Comparison of ENCODE assay signal across 8 mouse cellular contexts in the genomic region with DNA sequence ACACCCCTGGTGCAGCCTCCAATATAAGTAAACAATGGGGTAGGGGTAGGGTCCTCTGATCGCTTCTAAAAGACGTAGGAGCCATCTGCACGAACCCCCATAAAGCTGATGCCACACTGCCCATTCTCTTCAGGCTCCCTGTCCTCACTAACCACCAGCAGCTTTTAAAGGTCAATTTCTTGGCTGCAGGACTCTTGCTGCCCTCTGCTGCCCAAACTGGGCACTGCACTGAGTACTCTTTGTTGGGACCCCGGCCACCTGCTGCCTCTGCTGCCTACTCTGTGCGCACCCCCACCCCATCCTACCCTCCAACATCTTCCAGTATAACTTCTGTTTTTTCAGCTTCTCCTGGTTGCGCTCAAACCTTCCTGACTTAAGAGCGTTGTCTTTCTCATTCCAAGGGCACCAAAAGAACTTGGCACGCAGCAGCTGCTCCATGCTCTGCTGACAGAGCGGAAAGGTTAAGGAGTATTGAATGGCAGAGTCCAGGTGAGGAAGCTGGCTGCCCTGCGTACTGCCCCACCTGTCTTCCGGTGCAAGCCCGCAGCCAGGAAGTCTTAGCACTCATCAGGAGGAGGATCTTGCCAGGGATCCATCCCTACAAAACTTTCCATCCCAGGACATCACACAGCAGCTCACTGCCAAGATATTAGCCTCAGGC. TPM values are rescaled to one million over a fixed set of nuclear protein-coding genes. Genes with fewer than 3 reads are reported as not detected.
DNase-seq lines count a peak whose midpoint lies in the region; ATAC-seq and TF ChIP-seq lines count a peak whose summit lies in the region.

No protein-coding gene starts in this region.

- H3K4me2 ChIP-seq in forebrain, postnatal 0 days (ENCODE audit: low read depth), result no peak overlapping the region
- H3K4me2 ChIP-seq in hindbrain, embryonic 12.5 days (replicated peaks), result no peak overlapping the region

- no peaks in the 10 kb centered on the region for H3K9me3 ChIP-seq in forebrain, postnatal 0 days (ENCODE audit: low read length)
- H3K9me3 ChIP-seq in hindbrain, embryonic 12.5 days (replicated peaks), result no peaks in the 10 kb centered on the region

- WGBS in forebrain, postnatal 0 days, result 19% methylated on average over 12 of the region's 12 CpGs
- WGBS in hindbrain, embryonic 12.5 days, result 15% methylated on average over 12 of the region's 12 CpGs

- H3K4me3 ChIP-seq in forebrain, postnatal 0 days (ENCODE audit: low read depth, low read length), result no peak overlapping the region
- no peak overlapping the region for H3K4me3 ChIP-seq in hindbrain, embryonic 12.5 days

- H3K4me1 ChIP-seq in forebrain, postnatal 0 days (ENCODE audit: insufficient read depth), result no peaks in the 10 kb centered on the region
- no peaks in the 10 kb centered on the region; the same call in 1 of the 2 replicates for H3K4me1 ChIP-seq in hindbrain, embryonic 12.5 days

- H3K9ac ChIP-seq in forebrain, postnatal 0 days, result no peak overlapping the region
- no peak overlapping the region for H3K9ac ChIP-seq in hindbrain, embryonic 12.5 days

- H3K36me3 ChIP-seq in forebrain, postnatal 0 days (ENCODE audit: insufficient read depth), result peaks cover 41% of the 10 kb centered on the region
- H3K36me3 ChIP-seq in hindbrain, embryonic 12.5 days, result peaks cover 35% of the 10 kb centered on the region

- H3K27me3 ChIP-seq in forebrain, postnatal 0 days (ENCODE audit: insufficient read depth, low read length), result no peaks in the 10 kb centered on the region
- H3K27me3 ChIP-seq in hindbrain, embryonic 12.5 days, result no peaks in the 10 kb centered on the region

- H3K27ac ChIP-seq in forebrain, postnatal 0 days (ENCODE audit: low read depth, low read length), result no peak overlapping the region
- no peak overlapping the region for H3K27ac ChIP-seq in hindbrain, embryonic 12.5 days

- peak; percentile 59 for ATAC-seq in forebrain, postnatal 0 days
- peak; percentile 61; the same call in 1 of the 2 replicates for ATAC-seq in hindbrain, embryonic 12.5 days (ENCODE audit: low FRiP score)

- DNase-seq in MN1 (ENCODE audit: low spot score), result peak; percentile 82
- peak; percentile 64 to 81 for DNase-seq in cerebellum, adult 18-20 months
- peak; percentile 68 for DNase-seq in forebrain, postnatal 0 days
- peak; percentile 86 for DNase-seq in layer of hippocampus, postnatal 10 days (ENCODE audit: low spot score in 2 of 2)
- DNase-seq in lung, postnatal 36 days, result peak; percentile 88
- DNase-seq in retina, postnatal 1 day, result peak; percentile 83
- peak; percentile 71 for DNase-seq in urinary bladder, postnatal 25 days (ENCODE audit: low spot score)

- peak; percentile 87 for TF ChIP-seq CTCF in forebrain, postnatal 0 days (IDR thresholded peaks at IDR 0.05; ENCODE audit: low read depth)

RNA-seq across cellular contexts. Expression of a gene that starts 11.8 kb away (rescaled TPM):
- 63.7 and 94.6 TPM in 2 replicates for total RNA-seq in forebrain, postnatal 0 days (2014; rRNA removed)
- polyA plus RNA-seq in forebrain, postnatal 0 days (2015; fragmentation: Nextera tagmentation; extraction: Ambion mirVana), result 87.0 and 101 TPM in 2 replicates
- 20.3 and 21.5 TPM in 2 replicates for polyA plus RNA-seq in hindbrain, embryonic 12.5 days (2016; fragmentation: Nextera tagmentation; extraction: Ambion mirVana)
- total RNA-seq in layer of hippocampus, postnatal 10 days (2021), result 10 to 100 TPM; 39.8 to 41.3 TPM

RNA-seq across cellular contexts. Expression of a gene that starts 21.2 kb away (rescaled TPM):
- total RNA-seq in forebrain, postnatal 0 days (2014; rRNA removed), result 11.6 and 14.1 TPM in 2 replicates
- polyA plus RNA-seq in forebrain, postnatal 0 days (2015; fragmentation: Nextera tagmentation; extraction: Ambion mirVana), result 21.7 and 24.6 TPM in 2 replicates
- 27.6 and 30.6 TPM in 2 replicates for polyA plus RNA-seq in hindbrain, embryonic 12.5 days (2016; fragmentation: Nextera tagmentation; extraction: Ambion mirVana)
- total RNA-seq in layer of hippocampus, postnatal 10 days (2021), result 10 to 100 TPM; 10.7 to 11.1 TPM

RNA-seq across cellular contexts. Expression of a gene that starts 21.4 kb away (rescaled TPM):
- total RNA-seq in forebrain, postnatal 0 days (2014; rRNA removed), result 72.9 and 79.4 TPM in 2 replicates
- 171 and 176 TPM in 2 replicates for polyA plus RNA-seq in forebrain, postnatal 0 days (2015; fragmentation: Nextera tagmentation; extraction: Ambion mirVana)
- polyA plus RNA-seq in hindbrain, embryonic 12.5 days (2016; fragmentation: Nextera tagmentation; extraction: Ambion mirVana), result 120 and 130 TPM in 2 replicates
- 10 to 100 TPM; 80.8 to 82.4 TPM for total RNA-seq in layer of hippocampus, postnatal 10 days (2021)

RNA-seq across cellular contexts. Expression of a gene that starts 28.6 kb away (rescaled TPM):
- 79.0 and 91.8 TPM in 2 replicates for total RNA-seq in forebrain, postnatal 0 days (2014; rRNA removed)
- 14.8 and 19.8 TPM in 2 replicates for polyA plus RNA-seq in forebrain, postnatal 0 days (2015; fragmentation: Nextera tagmentation; extraction: Ambion mirVana)
- polyA plus RNA-seq in hindbrain, embryonic 12.5 days (2016; fragmentation: Nextera tagmentation; extraction: Ambion mirVana), result 49.3 and 54.1 TPM in 2 replicates
- total RNA-seq in layer of hippocampus, postnatal 10 days (2021), result 100 to 1,000 TPM in 1 of 2 experiments, 10 to 100 TPM in 1; 86.9 to 100 TPM
